Mouse (Mus musculus): ENCODE data around the gene Gm12166. TPM values are rescaled to one million over a fixed set of nuclear protein-coding genes. Genes with fewer than 3 reads are reported as not detected.
A peak's percentile ranks its signal among the peaks of the same experiment; 100 is the strongest.

Gene Gm12166
- polyA plus RNA-seq, 1 experiment, result 25.3 TPM

DNA sequence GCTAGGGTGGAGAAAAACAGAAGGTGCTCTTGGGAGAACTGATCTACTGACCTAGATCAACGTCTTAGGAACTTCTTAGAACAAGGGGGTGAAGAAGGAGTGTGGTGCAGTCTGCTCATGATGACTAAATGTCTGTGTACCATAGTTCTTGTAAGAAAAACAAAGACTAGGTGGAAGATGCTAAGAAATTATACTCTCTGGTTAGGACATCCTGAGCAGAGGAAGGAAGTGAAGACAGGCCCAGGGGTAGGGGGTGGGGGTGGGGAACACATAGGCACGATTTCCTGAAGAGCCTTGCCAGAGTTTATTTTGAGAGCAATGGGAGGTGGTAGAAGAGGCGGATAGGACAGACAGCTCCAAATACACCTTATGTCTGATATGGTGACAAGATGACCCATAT lies 31.3 kb upstream of the Gm12166 start:
- Histone ChIP-seq H3K27me3 (ENCODE audit: control insufficient read depth, insufficient read depth, low read length) (no peaks in the 10 kb centered on the region), H3K4me3 (ENCODE audit: low read depth, low read length) (no peak overlapping the region), H3K36me3 (ENCODE audit: control insufficient read depth, insufficient read depth, low read length) (no peaks in the 10 kb centered on the region; the same call in 1 of the 2 replicates), H3K27ac (ENCODE audit: insufficient read depth, low read depth, low read length) (peak overlapping the region; percentile 51), H3K4me1 (ENCODE audit: control insufficient read depth, insufficient read depth, insufficient read length, low read length) (peaks cover 3% of the 10 kb centered on the region; the same call in 1 of the 2 replicates)
- TF ChIP-seq POLR2A (IDR thresholded peaks at IDR 0.05; ENCODE audit: low read depth, low read length), result no peak
- TF ChIP-seq CTCF (IDR thresholded peaks at IDR 0.05; ENCODE audit: extremely low read depth, insufficient read length, insufficient replicate concordance, low read depth, low read length), result no peak
- WGBS, result 48% methylated on average over 3 of the region's 3 CpGs

DNA sequence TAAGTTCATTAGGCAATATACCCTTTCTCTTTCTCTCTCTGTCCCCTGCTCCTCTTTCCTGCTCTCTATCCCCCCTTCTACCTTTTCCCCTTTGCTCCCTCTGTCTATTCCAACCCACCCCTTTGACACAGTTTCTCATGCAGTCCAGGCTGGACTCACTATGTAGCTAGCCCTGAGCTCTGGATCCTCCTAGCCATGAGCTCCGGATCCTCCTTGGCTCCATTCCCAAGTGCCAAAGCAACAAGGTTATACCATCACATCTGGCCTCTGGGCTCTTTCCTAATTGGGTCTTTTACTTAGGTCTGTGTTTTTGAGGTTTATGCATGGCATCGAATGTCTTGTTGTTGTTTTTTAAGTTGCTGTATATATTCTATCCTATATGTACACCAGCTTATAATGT lies 29.0 kb upstream of the Gm12166 start:
- Histone ChIP-seq H3K4me1 (ENCODE audit: control insufficient read depth, insufficient read depth, insufficient read length, low read length) (peaks cover 3% of the 10 kb centered on the region; the same call in 1 of the 2 replicates), H3K36me3 (ENCODE audit: control insufficient read depth, insufficient read depth, low read length) (no peaks in the 10 kb centered on the region; the same call in 1 of the 2 replicates), H3K27me3 (ENCODE audit: control insufficient read depth, insufficient read depth, low read length) (no peaks in the 10 kb centered on the region), H3K4me3 (ENCODE audit: low read depth, low read length) (no peak overlapping the region), H3K27ac (ENCODE audit: insufficient read depth, low read depth, low read length) (peak overlapping the region; percentile 17; the same call in 1 of the 2 replicates)
- TF ChIP-seq POLR2A (IDR thresholded peaks at IDR 0.05; ENCODE audit: low read depth, low read length) (no peak), CTCF (IDR thresholded peaks at IDR 0.05; ENCODE audit: extremely low read depth, insufficient read length, insufficient replicate concordance, low read depth, low read length) (no peak)
- 77% methylated on average over 2 of the region's 2 CpGs for WGBS

GRCm38 (mm10) chr11:46077732-46078375 lies 25.7 kb upstream of the Gm12166 start:
- 73% methylated on average over 7 of the region's 7 CpGs for WGBS
- Histone ChIP-seq H3K4me3 (ENCODE audit: low read depth, low read length) (no peak overlapping the region), H3K36me3 (ENCODE audit: control insufficient read depth, insufficient read depth, low read length) (peaks cover 2% of the 10 kb centered on the region; the same call in 1 of the 2 replicates), H3K27ac (ENCODE audit: insufficient read depth, low read depth, low read length) (no peak overlapping the region), H3K4me1 (ENCODE audit: control insufficient read depth, insufficient read depth, insufficient read length, low read length) (peaks cover 3% of the 10 kb centered on the region; the same call in 1 of the 2 replicates), H3K27me3 (ENCODE audit: control insufficient read depth, insufficient read depth, low read length) (no peaks in the 10 kb centered on the region)
- no peak for TF ChIP-seq POLR2A (IDR thresholded peaks at IDR 0.05; ENCODE audit: low read depth, low read length)
- TF ChIP-seq CTCF (IDR thresholded peaks at IDR 0.05; ENCODE audit: extremely low read depth, insufficient read length, insufficient replicate concordance, low read depth, low read length), result no peak

DNA sequence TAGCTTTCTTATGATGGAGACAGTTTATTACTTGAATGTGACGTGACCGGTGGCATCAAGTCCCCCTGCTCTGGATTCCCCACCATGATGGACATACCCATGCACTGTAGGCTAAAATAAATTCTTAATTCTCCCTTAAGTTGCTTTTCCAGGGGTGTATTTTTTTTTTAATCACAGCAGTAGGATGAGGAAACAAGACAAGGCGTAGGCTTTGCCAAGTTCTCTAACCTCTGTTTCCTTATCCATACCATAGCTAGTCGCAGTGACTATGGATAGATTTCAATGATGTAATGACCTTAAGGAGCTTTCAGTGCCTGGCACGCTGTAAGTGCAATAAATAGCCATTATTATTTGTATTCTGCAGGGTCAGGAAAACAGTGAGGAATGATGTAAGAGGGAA lies 25.2 kb upstream of the Gm12166 start:
- WGBS, result 81% methylated on average over 5 of the region's 5 CpGs
- Histone ChIP-seq H3K4me3 (ENCODE audit: low read depth, low read length) (no peak overlapping the region), H3K4me1 (ENCODE audit: control insufficient read depth, insufficient read depth, insufficient read length, low read length) (peaks cover 3% of the 10 kb centered on the region; the same call in 1 of the 2 replicates), H3K36me3 (ENCODE audit: control insufficient read depth, insufficient read depth, low read length) (peaks cover 2% of the 10 kb centered on the region), H3K27me3 (ENCODE audit: control insufficient read depth, insufficient read depth, low read length) (no peaks in the 10 kb centered on the region), H3K27ac (ENCODE audit: insufficient read depth, low read depth, low read length) (peak overlapping the region; percentile 57; the same call in 1 of the 2 replicates)
- TF ChIP-seq POLR2A (IDR thresholded peaks at IDR 0.05; ENCODE audit: low read depth, low read length) (no peak), CTCF (IDR thresholded peaks at IDR 0.05; ENCODE audit: extremely low read depth, insufficient read length, insufficient replicate concordance, low read depth, low read length) (no peak)

DNA sequence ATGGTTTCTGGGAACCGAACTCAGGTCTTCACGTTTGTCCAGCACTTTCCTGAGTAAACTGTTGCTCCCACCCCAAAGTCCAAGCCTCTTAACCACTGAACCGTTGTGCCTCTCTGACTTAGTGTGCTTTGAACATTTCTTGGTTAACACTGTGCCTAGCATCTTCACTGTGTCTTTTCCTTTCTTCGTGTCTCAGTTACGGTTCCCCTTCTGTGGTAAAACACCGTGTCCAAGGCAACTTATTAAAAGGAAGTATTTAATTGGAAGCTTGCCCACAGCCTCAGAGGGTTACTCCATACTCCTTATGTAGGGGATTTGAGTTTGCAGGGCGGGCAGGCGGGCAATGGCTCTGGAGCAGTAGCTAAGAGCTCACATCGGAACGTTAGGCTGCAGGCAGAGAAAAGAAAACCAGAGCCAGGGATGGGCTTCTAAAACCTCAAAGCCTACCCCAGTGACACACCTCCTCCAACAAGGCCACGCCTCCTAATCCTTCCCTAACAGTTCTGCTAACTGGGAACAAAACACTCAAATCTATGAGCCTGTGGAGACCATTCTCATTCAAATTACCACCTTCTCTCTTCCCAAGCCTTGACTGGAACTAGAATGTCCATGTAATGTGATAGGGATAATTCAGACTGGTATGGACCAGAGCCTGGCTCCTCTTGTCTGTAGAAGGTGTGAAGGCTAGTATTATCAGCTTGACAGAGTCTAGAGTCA lies 24.5 kb upstream of the Gm12166 start:
- H3K27ac ChIP-seq (ENCODE audit: insufficient read depth, low read depth, low read length), result peak overlapping the region; percentile 57
- 86% methylated on average over 11 of the region's 11 CpGs for WGBS
- H3K27me3 ChIP-seq (ENCODE audit: control insufficient read depth, insufficient read depth, low read length), result no peaks in the 10 kb centered on the region
- TF ChIP-seq CTCF (IDR thresholded peaks at IDR 0.05; ENCODE audit: extremely low read depth, insufficient read length, insufficient replicate concordance, low read depth, low read length) (no peak), POLR2A (IDR thresholded peaks at IDR 0.05; ENCODE audit: low read depth, low read length) (no peak)
- H3K36me3 ChIP-seq (ENCODE audit: control insufficient read depth, insufficient read depth, low read length), result peaks cover 2% of the 10 kb centered on the region
- H3K4me1 ChIP-seq (ENCODE audit: control insufficient read depth, insufficient read depth, insufficient read length, low read length), result peaks cover 5% of the 10 kb centered on the region; the same call in 1 of the 2 replicates
- H3K4me3 ChIP-seq (ENCODE audit: low read depth, low read length), result no peak overlapping the region

- TF ChIP-seq POLR2A (IDR thresholded peaks at IDR 0.05; ENCODE audit: low read depth, low read length) (no peak), CTCF (IDR thresholded peaks at IDR 0.05; ENCODE audit: extremely low read depth, insufficient read length, insufficient replicate concordance, low read depth, low read length) (no peak)
- H3K4me3 ChIP-seq (ENCODE audit: low read depth, low read length), result no peak overlapping the region
- H3K4me1 ChIP-seq (ENCODE audit: control insufficient read depth, insufficient read depth, insufficient read length, low read length), result peaks cover 7% of the 10 kb centered on the region; the same call in 1 of the 2 replicates
- H3K27ac ChIP-seq (ENCODE audit: insufficient read depth, low read depth, low read length), result peak overlapping the region; percentile 57
- H3K36me3 ChIP-seq (ENCODE audit: control insufficient read depth, insufficient read depth, low read length), result peaks cover 2% of the 10 kb centered on the region
- no peaks in the 10 kb centered on the region for H3K27me3 ChIP-seq (ENCODE audit: control insufficient read depth, insufficient read depth, low read length)
- WGBS, result 52% methylated on average over 3 of the region's 3 CpGs
Measured at GRCm38 (mm10) chr11:46075507-46075906, 23.4 kb upstream of the Gm12166 start.
